Mouse (Mus musculus) limb, embryonic 15.5 days (tissue): ENCODE measurements around the gene Tmem132b. TPM values are rescaled to one million over a fixed set of nuclear protein-coding genes. Genes with fewer than 3 reads are reported as not detected.

Source experiments
- ATAC-seq: fragments of 200-750 bp; cut with Nextera tagmentation; 2 replicates; pipeline ENCODE4 v1.8.0; 2017; ENCODE audit warnings: low read depth, moderate TSS enrichment; ENCODE audit not compliant: insufficient number of reproducible peaks, low FRiP score, low TSS enrichment
- H3K27ac ChIP-seq: fragments of 300-500 bp; sonication (generic); 2 replicates; pipeline ENCODE4 v1.5.1; 2015; ENCODE audit warnings: moderate library complexity, mild to moderate bottlenecking, inconsistent platforms
- H3K27me3 ChIP-seq: fragments of 300-500 bp; sonication (generic); 2 replicates; pipeline ENCODE4 v1.6.1; 2015; ENCODE audit warnings: inconsistent platforms
- H3K36me3 ChIP-seq: fragments of 300-500 bp; sonication (generic); 2 replicates; pipeline ENCODE4 v1.6.1; 2015; ENCODE audit warnings: inconsistent platforms
- H3K4me1 ChIP-seq: fragments of 300-500 bp; sonication (generic); 2 replicates; pipeline ENCODE4 v1.6.1; 2015; ENCODE audit warnings: inconsistent platforms
- H3K4me2 ChIP-seq: fragments of 300-500 bp; sonication (generic); 2 replicates; pipeline ENCODE4 v1.6.1; 2015; ENCODE audit warnings: mild to moderate bottlenecking, inconsistent platforms
- H3K4me3 ChIP-seq: fragments of 300-500 bp; sonication (generic); 2 replicates; pipeline ENCODE4 v1.5.1; 2015; ENCODE audit warnings: mild to moderate bottlenecking, inconsistent platforms
- H3K9ac ChIP-seq: fragments of 300-500 bp; sonication (generic); 2 replicates; pipeline ENCODE4 v1.6.1; 2015; ENCODE audit warnings: inconsistent platforms
- H3K9me3 ChIP-seq: fragments of 300-500 bp; sonication (generic); 2 replicates; pipeline ENCODE4 v1.6.1; 2016; ENCODE audit warnings: inconsistent platforms
- WGBS: fragments of 180-500 bp; shearing (Covaris S2); methylation state at CpG from one replicate; pipeline ENCODE4 v1.1.7; 2015; 5-methylcytosine and 5-hydroxymethylcytosine counted together
- polyA plus RNA-seq: library from polyadenylated mRNA; unstranded; fragments of >200 nt; fragmentation: Nextera tagmentation; extraction: Ambion mirVana; gene quantifications from 2 replicates; pipeline ENCODE4 v1.2.1, GENCODE M21; 2015

Tmem132b gene
- polyA plus RNA-seq, 1 experiment from 2014 or later = 0.31 TPM

DNA sequence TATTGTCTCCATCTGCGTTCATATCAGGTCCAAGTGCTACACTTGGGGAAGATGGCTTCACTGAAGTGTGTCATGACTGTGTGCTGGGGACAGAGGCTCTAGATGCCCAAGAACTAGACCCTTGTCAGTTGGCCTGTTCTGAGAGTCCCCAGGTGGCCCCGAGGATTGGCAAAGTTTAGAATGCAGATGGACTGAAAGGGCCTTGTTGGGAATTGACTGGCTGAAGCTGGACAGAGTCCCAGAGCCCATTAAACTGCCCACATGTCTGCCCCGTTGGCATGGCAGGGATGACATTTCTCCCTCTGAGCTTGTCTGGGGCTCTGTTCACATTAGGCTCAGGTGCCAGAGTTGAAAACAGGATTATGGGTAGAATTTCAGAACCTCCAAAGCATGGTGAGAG, 167.8 kb downstream of the Tmem132b start:
- Histone ChIP-seq H3K4me3 (no peak overlapping the region), H3K36me3 (no peaks in the 10 kb centered on the region), H3K9me3 (no peaks in the 10 kb centered on the region), H3K9ac (no peak overlapping the region), H3K4me1 (no peaks in the 10 kb centered on the region), H3K27me3 (no peaks in the 10 kb centered on the region), H3K4me2 (no peak overlapping the region), H3K27ac (no peak overlapping the region)
- WGBS = 70% methylated on average over 3 of the region's 3 CpGs
- ATAC-seq = no peak

- 83% methylated on average over 5 of the region's 5 CpGs for WGBS
- no peaks in the 10 kb centered on the region for H3K9me3 ChIP-seq
- no peak overlapping the region for H3K27ac ChIP-seq
- H3K4me3 ChIP-seq = no peak overlapping the region
- H3K4me2 ChIP-seq = no peak overlapping the region
- no peaks in the 10 kb centered on the region for H3K36me3 ChIP-seq
- no peaks in the 10 kb centered on the region for H3K27me3 ChIP-seq
- no peaks in the 10 kb centered on the region for H3K4me1 ChIP-seq
- no peak overlapping the region for H3K9ac ChIP-seq
- no peak for ATAC-seq
These were observed 168.7 kb downstream of the Tmem132b start for GRCm38 (mm10) chr5:125700234-125700633.

DNA sequence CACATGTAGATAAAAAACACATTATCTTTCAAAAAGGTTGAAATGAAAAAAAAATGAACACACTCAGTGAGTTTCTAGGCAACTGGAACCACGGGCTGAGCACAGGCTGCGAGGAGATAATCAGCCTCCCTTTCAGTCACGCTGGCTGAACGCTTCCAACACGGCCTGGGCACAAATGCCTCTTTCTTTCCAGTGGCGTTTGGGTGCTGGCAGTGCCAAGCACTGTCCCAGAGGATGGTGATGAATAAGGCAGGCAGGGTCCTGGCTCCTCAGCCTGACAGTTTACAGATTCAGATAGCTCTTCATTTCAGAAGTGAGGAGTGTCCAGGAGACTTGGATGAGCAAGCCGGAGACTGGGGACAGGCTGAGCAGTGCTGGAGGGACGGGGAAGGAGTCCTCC, 173.8 kb downstream of the Tmem132b start:
- no peaks in the 10 kb centered on the region for H3K9me3 ChIP-seq
- 80% methylated on average over 8 of the region's 8 CpGs for WGBS
- no peak for ATAC-seq
- H3K4me3 ChIP-seq = no peak overlapping the region
- no peaks in the 10 kb centered on the region for H3K36me3 ChIP-seq
- no peaks in the 10 kb centered on the region for H3K4me1 ChIP-seq
- H3K27ac ChIP-seq = no peak overlapping the region
- H3K4me2 ChIP-seq = no peak overlapping the region
- no peaks in the 10 kb centered on the region for H3K27me3 ChIP-seq
- no peak overlapping the region for H3K9ac ChIP-seq

DNA sequence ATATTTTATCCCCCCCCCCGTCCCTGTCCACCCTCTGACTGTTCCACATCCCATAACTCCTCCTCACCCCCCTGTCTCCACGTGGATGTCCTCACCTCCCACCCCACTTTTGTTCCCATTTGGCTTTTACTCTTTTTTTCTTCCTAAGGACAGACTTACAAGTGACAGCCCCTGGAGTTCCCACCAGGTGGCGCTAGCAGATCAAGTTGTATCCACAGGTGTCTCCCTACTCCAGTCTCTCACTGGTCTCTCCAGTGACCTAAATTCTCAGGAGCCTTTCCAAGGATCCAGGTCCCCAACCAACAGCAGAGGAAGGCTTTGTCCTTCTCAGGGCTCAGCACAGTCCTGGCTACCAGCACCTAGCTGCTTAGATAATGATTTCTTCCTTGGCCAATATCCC, 177.6 kb downstream of the Tmem132b start:
- H3K4me2 ChIP-seq = no peak overlapping the region
- no peaks in the 10 kb centered on the region for H3K36me3 ChIP-seq
- ATAC-seq = no peak
- H3K9me3 ChIP-seq = no peaks in the 10 kb centered on the region
- H3K4me3 ChIP-seq = no peak overlapping the region
- WGBS = 3% methylated on average over 3 of the region's 3 CpGs
- H3K27me3 ChIP-seq = no peaks in the 10 kb centered on the region
- H3K9ac ChIP-seq = no peak overlapping the region
- H3K27ac ChIP-seq = no peak overlapping the region
- H3K4me1 ChIP-seq = no peaks in the 10 kb centered on the region

DNA sequence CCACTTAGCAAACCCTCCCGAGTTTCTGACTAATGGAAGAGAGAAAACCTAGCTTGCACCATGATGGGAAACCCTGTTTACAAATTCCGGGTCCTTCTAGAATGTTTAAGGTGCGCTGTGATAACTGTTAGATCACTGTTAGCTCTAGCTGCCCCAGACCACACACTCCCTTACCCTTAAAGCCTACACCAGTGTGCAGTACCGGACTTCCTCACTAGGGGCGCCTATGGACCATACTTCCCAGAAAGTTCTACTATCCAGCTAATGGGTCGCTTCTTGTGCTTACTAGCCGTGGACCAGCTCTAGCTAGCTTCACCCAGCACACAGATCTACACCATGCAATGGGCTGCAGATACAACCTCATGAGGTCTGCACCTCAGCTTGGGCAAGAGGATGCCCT, 195.2 kb downstream of the Tmem132b start:
- Histone ChIP-seq H3K9ac (no peak overlapping the region), H3K4me1 (no peaks in the 10 kb centered on the region), H3K4me3 (no peak overlapping the region), H3K27me3 (no peaks in the 10 kb centered on the region), H3K36me3 (no peaks in the 10 kb centered on the region), H3K9me3 (0 out of 2 replicates have a peak, but pooled peaks cover 4% of the 10 kb centered on the region), H3K27ac (no peak overlapping the region), H3K4me2 (no peak overlapping the region)
- 85% methylated on average over 7 of the region's 7 CpGs for WGBS
- no peak for ATAC-seq

- no peak for ATAC-seq
These were observed 195.9 kb downstream of the Tmem132b start for GRCm38 (mm10) chr5:125727436-125727835.

GRCm38 (mm10) chr5:125727936-125728335, 196.4 kb downstream of the Tmem132b start:
- ATAC-seq = no peak
- Histone ChIP-seq H3K27ac (no peak overlapping the region), H3K4me3 (no peak overlapping the region), H3K9ac (no peak overlapping the region), H3K36me3 (no peaks in the 10 kb centered on the region), H3K27me3 (no peaks in the 10 kb centered on the region), H3K9me3 (peaks cover 5% of the 10 kb centered on the region; the same call in 1 of the 2 replicates), H3K4me2 (no peak overlapping the region), H3K4me1 (no peaks in the 10 kb centered on the region)
- 77% methylated on average over 9 of the region's 9 CpGs for WGBS

More at GRCm38 (mm10) chr5:125727436-125727835, 195.9 kb downstream of the Tmem132b start:
- Histone ChIP-seq H3K9me3 (0 out of 2 replicates have a peak, but pooled peaks cover 4% of the 10 kb centered on the region), H3K36me3 (no peaks in the 10 kb centered on the region), H3K4me3 (no peak overlapping the region), H3K9ac (no peak overlapping the region), H3K4me1 (no peaks in the 10 kb centered on the region), H3K27ac (no peak overlapping the region), H3K4me2 (no peak overlapping the region), H3K27me3 (no peaks in the 10 kb centered on the region)
- 86% methylated on average over 5 of the region's 5 CpGs for WGBS

DNA sequence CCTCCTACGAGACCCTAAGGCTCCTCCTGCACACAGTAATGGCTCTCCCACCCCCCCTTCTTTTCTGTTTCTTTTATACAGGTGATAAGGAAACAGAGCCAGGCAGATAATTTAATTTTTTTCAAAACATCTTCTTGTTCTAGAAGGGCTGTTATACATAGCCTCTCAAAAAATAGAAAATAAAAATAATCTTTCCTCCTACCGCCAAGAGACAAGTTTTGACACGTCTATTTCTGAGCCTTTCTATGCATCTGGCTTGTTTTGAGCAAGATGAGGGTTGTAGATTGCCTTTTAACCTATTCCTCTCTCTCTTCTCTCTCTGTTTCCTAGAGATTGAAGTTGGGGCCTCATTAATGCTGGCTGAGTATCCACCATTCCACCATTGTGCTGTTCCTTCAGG, 196.9 kb downstream of the Tmem132b start:
- Histone ChIP-seq H3K9ac (no peak overlapping the region), H3K4me2 (no peak overlapping the region), H3K4me1 (no peaks in the 10 kb centered on the region), H3K9me3 (peaks cover 5% of the 10 kb centered on the region; the same call in 1 of the 2 replicates), H3K4me3 (no peak overlapping the region), H3K36me3 (no peaks in the 10 kb centered on the region), H3K27ac (no peak overlapping the region), H3K27me3 (no peaks in the 10 kb centered on the region)
- WGBS = 80% methylated on average over 3 of the region's 3 CpGs
- no peak for ATAC-seq

DNA sequence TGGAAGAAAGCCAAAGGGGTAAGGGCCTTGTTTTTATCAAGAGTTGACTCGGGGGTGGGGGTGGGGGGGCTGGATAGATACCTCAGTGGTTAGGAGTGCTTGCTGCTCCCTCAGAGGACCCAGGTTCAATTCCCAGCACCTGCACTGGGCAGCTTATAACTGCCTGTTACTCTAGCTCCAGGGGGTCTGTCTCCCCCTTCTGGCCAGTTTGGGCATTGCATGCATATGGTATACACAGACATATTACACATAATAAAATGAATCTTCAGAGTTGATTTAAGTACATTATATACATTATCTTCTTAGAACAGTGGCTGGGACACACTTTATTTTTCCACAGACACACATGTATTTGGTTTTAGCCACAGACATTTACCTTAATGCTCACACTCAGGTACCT, 202.2 kb downstream of the Tmem132b start:
- no peak for ATAC-seq

DNA sequence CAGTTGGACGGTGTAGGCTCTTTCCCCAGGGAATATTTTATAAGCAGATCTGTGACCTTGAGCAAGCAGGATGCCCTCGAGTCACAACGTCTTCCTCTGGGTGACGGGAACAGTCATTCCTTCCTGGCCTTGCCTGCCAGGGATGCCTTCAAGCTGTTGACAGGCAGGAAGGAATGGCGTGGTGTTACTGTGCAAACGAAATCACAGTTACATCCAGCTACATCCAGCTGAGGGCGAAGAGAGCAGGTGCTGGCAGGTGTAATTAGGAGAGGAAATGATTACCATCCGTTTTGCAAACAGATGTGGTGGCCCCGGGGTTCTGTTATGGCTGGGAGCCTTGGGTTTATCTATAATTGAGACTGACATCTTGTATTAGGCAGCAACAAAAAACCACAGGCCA, 205.5 kb downstream of the Tmem132b start:
- no peaks in the 10 kb centered on the region for H3K27me3 ChIP-seq
- H3K36me3 ChIP-seq = no peaks in the 10 kb centered on the region
- no peaks in the 10 kb centered on the region for H3K4me1 ChIP-seq
- ATAC-seq = no peak
- no peak overlapping the region for H3K27ac ChIP-seq
- H3K9ac ChIP-seq = no peak overlapping the region
- peaks cover 4% of the 10 kb centered on the region; the same call in 1 of the 2 replicates for H3K9me3 ChIP-seq
- H3K4me3 ChIP-seq = no peak overlapping the region
- WGBS = 39% methylated on average over 9 of the region's 9 CpGs
- H3K4me2 ChIP-seq = no peak overlapping the region

More for the DNA sequence above, 202.2 kb downstream of the Tmem132b start:
- H3K9me3 ChIP-seq = peaks cover 4% of the 10 kb centered on the region; the same call in 1 of the 2 replicates
- H3K4me1 ChIP-seq = no peaks in the 10 kb centered on the region
- H3K9ac ChIP-seq = no peak overlapping the region
- H3K4me3 ChIP-seq = no peak overlapping the region
- no peaks in the 10 kb centered on the region for H3K36me3 ChIP-seq
- WGBS = 90% methylated on average over 1 of the region's 1 CpGs
- H3K27ac ChIP-seq = no peak overlapping the region
- no peak overlapping the region for H3K4me2 ChIP-seq
- H3K27me3 ChIP-seq = no peaks in the 10 kb centered on the region

DNA sequence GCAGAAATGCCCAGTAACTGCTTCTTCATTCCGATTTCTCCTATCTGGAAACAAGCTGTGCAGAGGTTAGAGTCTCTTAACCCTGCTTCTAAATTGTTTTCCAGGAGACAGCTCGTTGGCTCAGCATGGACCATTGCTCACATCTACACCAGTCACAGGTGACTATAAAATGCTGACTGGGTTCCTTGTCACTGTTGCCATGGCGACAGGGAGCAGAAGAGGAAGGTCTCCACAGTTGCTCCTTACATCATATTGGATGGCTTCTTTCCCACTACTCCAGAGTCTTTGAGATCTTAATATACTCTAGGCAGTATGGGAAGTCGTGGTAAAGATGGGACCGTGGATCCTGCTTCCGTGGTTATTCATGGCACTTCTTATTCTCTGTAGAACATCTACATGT, 211.9 kb downstream of the Tmem132b start:
- Histone ChIP-seq H3K27ac (no peak overlapping the region), H3K9me3 (no peaks in the 10 kb centered on the region), H3K9ac (no peak overlapping the region), H3K36me3 (no peaks in the 10 kb centered on the region), H3K27me3 (no peaks in the 10 kb centered on the region), H3K4me2 (no peak overlapping the region), H3K4me1 (no peaks in the 10 kb centered on the region), H3K4me3 (no peak overlapping the region)
- 82% methylated on average over 6 of the region's 6 CpGs for WGBS
- no peak for ATAC-seq

- Histone ChIP-seq H3K4me2 (no peak overlapping the region), H3K4me3 (no peak overlapping the region), H3K27ac (no peak overlapping the region), H3K36me3 (no peaks in the 10 kb centered on the region), H3K9me3 (no peaks in the 10 kb centered on the region), H3K27me3 (no peaks in the 10 kb centered on the region), H3K4me1 (no peaks in the 10 kb centered on the region), H3K9ac (no peak overlapping the region)
- ATAC-seq = no peak
- WGBS = 61% methylated on average over 7 of the region's 7 CpGs
These were observed 214.2 kb downstream of the Tmem132b start for GRCm38 (mm10) chr5:125745727-125746126.

DNA sequence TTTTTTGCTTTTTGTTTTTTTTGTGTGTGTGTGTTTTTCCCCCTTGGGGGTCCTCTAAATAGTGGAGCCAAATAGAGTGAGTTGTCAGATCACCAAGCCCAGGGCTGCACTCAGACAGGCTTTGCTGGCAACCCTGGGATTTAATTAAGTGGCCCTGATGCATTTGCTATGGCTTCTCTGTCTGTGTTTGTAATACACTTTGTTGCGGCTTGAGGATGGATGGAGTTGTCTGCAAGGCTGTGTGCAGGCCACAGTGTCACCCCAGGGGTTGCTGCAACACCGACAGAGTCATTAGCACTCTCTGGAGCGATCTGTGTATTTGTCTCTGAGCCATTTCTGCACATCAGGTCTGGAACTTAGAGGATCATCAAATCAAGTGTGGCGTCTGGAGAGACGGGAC, 219.9 kb downstream of the Tmem132b start:
- ATAC-seq = no peak
- H3K4me2 ChIP-seq = no peak overlapping the region
- H3K9ac ChIP-seq = no peak overlapping the region
- no peaks in the 10 kb centered on the region for H3K4me1 ChIP-seq
- H3K27ac ChIP-seq = no peak overlapping the region
- no peaks in the 10 kb centered on the region for H3K9me3 ChIP-seq
- H3K4me3 ChIP-seq = no peak overlapping the region
- H3K27me3 ChIP-seq = no peaks in the 10 kb centered on the region
- H3K36me3 ChIP-seq = no peaks in the 10 kb centered on the region
- 61% methylated on average over 5 of the region's 5 CpGs for WGBS
